Mouse (Mus musculus): ENCODE data around the gene Mon1a. TPM values are rescaled to one million over a fixed set of nuclear protein-coding genes. Genes with fewer than 3 reads are reported as not detected.

The Mon1a gene
- polyA plus RNA-seq, 1 experiment from 2014 or later = 16.8 TPM

- Histone ChIP-seq H3K4me3 (ENCODE audit: low read depth, low read length) (no peak overlapping the region), H3K9me3 (ENCODE audit: control insufficient read depth, low read length) (no peaks in the 10 kb centered on the region), H3K4me2 (no peak overlapping the region), H3K27me3 (ENCODE audit: control insufficient read depth, insufficient read depth, low read length) (no peaks in the 10 kb centered on the region), H3K27ac (ENCODE audit: low read depth, low read length) (no peak overlapping the region), H3K9ac (ENCODE audit: low read length) (no peak overlapping the region), H3K36me3 (ENCODE audit: control insufficient read depth, insufficient read depth, low read length) (no peaks in the 10 kb centered on the region), H3K4me1 (ENCODE audit: control insufficient read depth, insufficient read depth, low read length) (no peaks in the 10 kb centered on the region)
- 79% methylated on average over 4 of the region's 4 CpGs for WGBS
- ATAC-seq (ENCODE audit: low FRiP score) = no peak
- DNase-seq (ENCODE audit: low spot score, missing footprints) = no peak
Observed at GRCm38 (mm10) chr9:107880411-107880810, 7.5 kb upstream of the Mon1a start.

- Histone ChIP-seq H3K9me3 (ENCODE audit: control insufficient read depth, low read length) (no peaks in the 10 kb centered on the region), H3K9ac (ENCODE audit: low read length) (peak overlapping the region; percentile 76), H3K27ac (ENCODE audit: low read depth, low read length) (no peak overlapping the region), H3K4me2 (peak overlapping the region; percentile 80), H3K36me3 (ENCODE audit: control insufficient read depth, insufficient read depth, low read length) (no peaks in the 10 kb centered on the region), H3K27me3 (ENCODE audit: control insufficient read depth, insufficient read depth, low read length) (no peaks in the 10 kb centered on the region), H3K4me3 (ENCODE audit: low read depth, low read length) (peak overlapping the region; percentile 73), H3K4me1 (ENCODE audit: control insufficient read depth, insufficient read depth, low read length) (peaks cover 6% of the 10 kb centered on the region)
- WGBS = under 1% methylated on average over 18 of the region's 18 CpGs
- ATAC-seq (ENCODE audit: low FRiP score) = peak; percentile 89
- DNase-seq (ENCODE audit: low spot score, missing footprints) = peak; percentile 91
Observed at GRCm38 (mm10) chr9:107888267-107888850, 408 bp downstream of the Mon1a start.

GRCm38 (mm10) chr9:107890260-107890659 is 2.3 kb downstream of the Mon1a start:
- Histone ChIP-seq H3K4me2 (no peak overlapping the region), H3K4me1 (ENCODE audit: control insufficient read depth, insufficient read depth, low read length) (peaks cover 6% of the 10 kb centered on the region), H3K9me3 (ENCODE audit: control insufficient read depth, low read length) (no peaks in the 10 kb centered on the region), H3K27me3 (ENCODE audit: control insufficient read depth, insufficient read depth, low read length) (no peaks in the 10 kb centered on the region), H3K36me3 (ENCODE audit: control insufficient read depth, insufficient read depth, low read length) (no peaks in the 10 kb centered on the region), H3K9ac (ENCODE audit: low read length) (no peak overlapping the region), H3K27ac (ENCODE audit: low read depth, low read length) (no peak overlapping the region), H3K4me3 (ENCODE audit: low read depth, low read length) (no peak overlapping the region)
- ATAC-seq (ENCODE audit: low FRiP score) (no peak), DNase-seq (ENCODE audit: low spot score, missing footprints) (no peak)
- WGBS = 90% methylated on average over 6 of the region's 6 CpGs

- 97% methylated on average over 1 of the region's 1 CpGs for WGBS
- Histone ChIP-seq H3K4me3 (ENCODE audit: low read depth, low read length) (no peak overlapping the region), H3K9me3 (ENCODE audit: control insufficient read depth, low read length) (no peaks in the 10 kb centered on the region), H3K9ac (ENCODE audit: low read length) (no peak overlapping the region), H3K27ac (ENCODE audit: low read depth, low read length) (no peak overlapping the region), H3K27me3 (ENCODE audit: control insufficient read depth, insufficient read depth, low read length) (no peaks in the 10 kb centered on the region), H3K4me1 (ENCODE audit: control insufficient read depth, insufficient read depth, low read length) (peaks cover 6% of the 10 kb centered on the region), H3K36me3 (ENCODE audit: control insufficient read depth, insufficient read depth, low read length) (no peaks in the 10 kb centered on the region), H3K4me2 (no peak overlapping the region)
- ATAC-seq (ENCODE audit: low FRiP score) = no peak
- DNase-seq (ENCODE audit: low spot score, missing footprints) = no peak
Observed at GRCm38 (mm10) chr9:107891023-107891422, 3.1 kb downstream of the Mon1a start.

- Histone ChIP-seq H3K4me1 (ENCODE audit: control insufficient read depth, insufficient read depth, low read length) (peaks cover 6% of the 10 kb centered on the region), H3K9me3 (ENCODE audit: control insufficient read depth, low read length) (no peaks in the 10 kb centered on the region), H3K4me2 (no peak overlapping the region), H3K36me3 (ENCODE audit: control insufficient read depth, insufficient read depth, low read length) (no peaks in the 10 kb centered on the region), H3K4me3 (ENCODE audit: low read depth, low read length) (no peak overlapping the region), H3K27me3 (ENCODE audit: control insufficient read depth, insufficient read depth, low read length) (peaks cover 12% of the 10 kb centered on the region), H3K9ac (ENCODE audit: low read length) (no peak overlapping the region), H3K27ac (ENCODE audit: low read depth, low read length) (no peak overlapping the region)
- 86% methylated on average over 10 of the region's 10 CpGs for WGBS
- no peak for ATAC-seq (ENCODE audit: low FRiP score)
- no peak for DNase-seq (ENCODE audit: low spot score, missing footprints)
Observed at GRCm38 (mm10) chr9:107898563-107898962, 10.6 kb downstream of the Mon1a start.

- Histone ChIP-seq H3K9ac (ENCODE audit: low read length) (no peak overlapping the region), H3K27me3 (ENCODE audit: control insufficient read depth, insufficient read depth, low read length) (peaks cover 12% of the 10 kb centered on the region), H3K9me3 (ENCODE audit: control insufficient read depth, low read length) (no peaks in the 10 kb centered on the region), H3K4me2 (no peak overlapping the region), H3K27ac (ENCODE audit: low read depth, low read length) (no peak overlapping the region), H3K4me3 (ENCODE audit: low read depth, low read length) (no peak overlapping the region), H3K36me3 (ENCODE audit: control insufficient read depth, insufficient read depth, low read length) (no peaks in the 10 kb centered on the region), H3K4me1 (ENCODE audit: control insufficient read depth, insufficient read depth, low read length) (peaks cover 6% of the 10 kb centered on the region)
- WGBS = 71% methylated on average over 12 of the region's 12 CpGs
- ATAC-seq (ENCODE audit: low FRiP score) = no peak
- DNase-seq (ENCODE audit: low spot score, missing footprints) = no peak
Observed at GRCm38 (mm10) chr9:107899855-107900254, 11.9 kb downstream of the Mon1a start.

- no peaks in the 10 kb centered on the region for H3K9me3 ChIP-seq (ENCODE audit: control insufficient read depth, low read length)
- peak overlapping the region; percentile 68 for H3K4me2 ChIP-seq
- H3K27ac ChIP-seq (ENCODE audit: low read depth, low read length) = no peak overlapping the region
- peak; percentile 71 for ATAC-seq (ENCODE audit: low FRiP score)
- DNase-seq (ENCODE audit: low spot score, missing footprints) = peak; percentile 98
- H3K4me1 ChIP-seq (ENCODE audit: control insufficient read depth, insufficient read depth, low read length) = peaks cover 6% of the 10 kb centered on the region
- H3K4me3 ChIP-seq (ENCODE audit: low read depth, low read length) = peak overlapping the region; percentile 28; the same call in 1 of the 2 replicates
- H3K36me3 ChIP-seq (ENCODE audit: control insufficient read depth, insufficient read depth, low read length) = no peaks in the 10 kb centered on the region
- 3% methylated on average over 44 of the region's 44 CpGs for WGBS
- peak overlapping the region; percentile 51 for H3K9ac ChIP-seq (ENCODE audit: low read length)
- H3K27me3 ChIP-seq (ENCODE audit: control insufficient read depth, insufficient read depth, low read length) = peaks cover 12% of the 10 kb centered on the region
Observed at GRCm38 (mm10) chr9:107900840-107901626, 13.1 kb downstream of the Mon1a start.

- 5% methylated on average over 17 of the region's 17 CpGs for WGBS
Observed at GRCm38 (mm10) chr9:107901627-107901914, 13.6 kb downstream of the Mon1a start.

GRCm38 (mm10) chr9:107904726-107905125 is 16.8 kb downstream of the Mon1a start:
- no peak overlapping the region for H3K4me2 ChIP-seq
- no peaks in the 10 kb centered on the region for H3K36me3 ChIP-seq (ENCODE audit: control insufficient read depth, insufficient read depth, low read length)
- H3K4me3 ChIP-seq (ENCODE audit: low read depth, low read length) = no peak overlapping the region
- WGBS = 7% methylated on average over 4 of the region's 4 CpGs
- H3K27ac ChIP-seq (ENCODE audit: low read depth, low read length) = no peak overlapping the region
- H3K9ac ChIP-seq (ENCODE audit: low read length) = no peak overlapping the region
- peaks cover 12% of the 10 kb centered on the region for H3K27me3 ChIP-seq (ENCODE audit: control insufficient read depth, insufficient read depth, low read length)
- DNase-seq (ENCODE audit: low spot score, missing footprints) = peak; percentile 99
- no peaks in the 10 kb centered on the region for H3K9me3 ChIP-seq (ENCODE audit: control insufficient read depth, low read length)
- peaks cover 25% of the 10 kb centered on the region for H3K4me1 ChIP-seq (ENCODE audit: control insufficient read depth, insufficient read depth, low read length)
- peak; percentile 69 for ATAC-seq (ENCODE audit: low FRiP score)

More at GRCm38 (mm10) chr9:107901627-107901914, 13.6 kb downstream of the Mon1a start:
- H3K4me3 ChIP-seq (ENCODE audit: low read depth, low read length) = peak overlapping the region; percentile 28; the same call in 1 of the 2 replicates
- H3K4me1 ChIP-seq (ENCODE audit: control insufficient read depth, insufficient read depth, low read length) = peaks cover 9% of the 10 kb centered on the region
- no peaks in the 10 kb centered on the region for H3K9me3 ChIP-seq (ENCODE audit: control insufficient read depth, low read length)
- no peaks in the 10 kb centered on the region for H3K36me3 ChIP-seq (ENCODE audit: control insufficient read depth, insufficient read depth, low read length)
- no peak for ATAC-seq (ENCODE audit: low FRiP score)
- no peak for DNase-seq (ENCODE audit: low spot score, missing footprints)
- H3K27me3 ChIP-seq (ENCODE audit: control insufficient read depth, insufficient read depth, low read length) = peaks cover 12% of the 10 kb centered on the region
- peak overlapping the region; percentile 68 for H3K4me2 ChIP-seq
- no peak overlapping the region for H3K27ac ChIP-seq (ENCODE audit: low read depth, low read length)
- no peak overlapping the region; the same call in 1 of the 2 replicates for H3K9ac ChIP-seq (ENCODE audit: low read length)

Data from midbrain, embryonic 11.5 days (tissue).